Mouse (Mus musculus) embryo, embryonic 11.5 days (tissue): ENCODE data around the gene Scube1.

ENCODE experiments used
- DNase-seq: peaks from one replicate; pipeline ENCODE4 v3.0.0-alpha.2; 2012; ENCODE audit warnings: low read depth, low spot score

Gene Scube1

DNA sequence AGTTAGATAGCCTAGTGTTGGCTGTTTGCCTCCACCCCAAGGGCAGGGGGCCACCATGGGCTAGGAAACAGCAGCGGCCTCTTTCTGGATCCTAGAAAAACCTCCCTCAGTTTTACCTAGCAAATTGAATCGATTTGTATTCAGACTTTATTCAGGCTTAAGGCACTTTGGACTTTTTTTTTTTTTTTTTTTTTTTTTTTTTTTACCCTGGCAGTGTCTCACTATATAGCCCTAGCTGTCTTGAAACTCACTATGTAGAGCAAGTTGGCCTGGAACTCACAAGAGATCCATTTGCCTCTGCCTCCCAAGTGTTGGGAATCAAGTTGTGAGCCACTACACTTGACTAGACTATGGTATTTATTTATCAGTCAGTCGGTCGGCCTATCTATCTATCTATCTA lies 128.0 kb downstream of the Scube1 start:
- DNase-seq, result no peak

DNA sequence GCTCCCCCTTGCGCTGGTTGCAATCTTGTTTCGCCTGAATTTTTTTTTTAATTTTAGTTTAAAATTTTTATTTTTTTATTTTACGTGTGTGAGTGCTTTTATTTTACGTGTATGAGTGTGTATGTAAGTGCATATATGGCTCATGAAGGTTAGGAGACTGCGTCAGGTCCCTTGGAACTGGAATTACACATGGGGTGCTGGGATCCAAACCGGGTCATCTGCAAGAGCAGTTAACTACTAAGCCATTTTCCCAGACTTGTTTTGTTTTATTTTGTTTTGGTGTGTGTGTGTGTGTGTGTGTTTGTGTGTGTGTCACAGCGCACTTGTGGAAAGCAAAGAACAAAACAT lies 129.5 kb downstream of the Scube1 start:
- no peak for DNase-seq

DNA sequence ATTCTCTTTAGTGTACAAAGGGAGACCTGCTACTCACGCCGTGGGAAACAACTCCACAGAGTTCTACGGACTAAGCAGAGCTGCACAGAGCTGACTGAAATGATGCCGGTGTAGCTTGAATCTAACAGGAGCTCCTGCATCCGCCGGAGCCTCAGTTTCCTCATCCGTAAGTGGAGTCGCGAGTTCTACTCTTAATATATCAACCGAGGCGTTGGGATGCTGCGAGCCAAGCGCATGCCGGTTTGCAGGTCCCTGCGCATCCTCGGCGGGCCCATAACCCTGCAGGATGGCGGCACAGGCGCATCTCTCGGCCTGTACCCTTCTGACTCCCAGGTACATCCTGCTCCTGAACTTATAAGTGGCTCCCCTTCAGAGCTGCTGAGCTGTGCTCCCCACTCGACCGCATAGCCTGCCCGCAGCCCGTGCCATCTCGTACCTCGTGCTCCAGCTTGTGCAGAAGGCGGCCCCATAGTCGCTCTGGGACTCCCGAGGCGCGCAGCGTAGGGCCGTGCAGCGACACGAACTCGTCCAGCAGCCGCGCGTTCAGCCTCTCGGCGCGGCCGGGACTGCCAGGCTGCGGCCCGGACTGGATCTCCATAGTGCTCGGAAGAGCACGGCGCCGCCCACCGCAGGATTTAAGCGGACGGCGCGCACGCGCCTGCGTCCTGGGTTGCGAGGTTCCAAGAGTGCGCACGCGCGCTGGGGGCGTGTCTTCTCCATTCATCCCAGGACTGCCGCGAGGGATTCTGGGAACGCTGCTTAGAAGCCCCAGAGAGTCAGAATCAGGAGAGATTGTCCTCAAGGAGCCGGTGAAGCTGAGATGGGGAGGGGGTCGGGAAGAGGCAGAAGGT lies 130.1 kb downstream of the Scube1 start, which contains the start of gene Ttll12:
Gene Ttll12, minus strand, starts transcription at position 645 of the 851 bp plus-strand sequence.
- DNase-seq, result peak; percentile 96

DNA sequence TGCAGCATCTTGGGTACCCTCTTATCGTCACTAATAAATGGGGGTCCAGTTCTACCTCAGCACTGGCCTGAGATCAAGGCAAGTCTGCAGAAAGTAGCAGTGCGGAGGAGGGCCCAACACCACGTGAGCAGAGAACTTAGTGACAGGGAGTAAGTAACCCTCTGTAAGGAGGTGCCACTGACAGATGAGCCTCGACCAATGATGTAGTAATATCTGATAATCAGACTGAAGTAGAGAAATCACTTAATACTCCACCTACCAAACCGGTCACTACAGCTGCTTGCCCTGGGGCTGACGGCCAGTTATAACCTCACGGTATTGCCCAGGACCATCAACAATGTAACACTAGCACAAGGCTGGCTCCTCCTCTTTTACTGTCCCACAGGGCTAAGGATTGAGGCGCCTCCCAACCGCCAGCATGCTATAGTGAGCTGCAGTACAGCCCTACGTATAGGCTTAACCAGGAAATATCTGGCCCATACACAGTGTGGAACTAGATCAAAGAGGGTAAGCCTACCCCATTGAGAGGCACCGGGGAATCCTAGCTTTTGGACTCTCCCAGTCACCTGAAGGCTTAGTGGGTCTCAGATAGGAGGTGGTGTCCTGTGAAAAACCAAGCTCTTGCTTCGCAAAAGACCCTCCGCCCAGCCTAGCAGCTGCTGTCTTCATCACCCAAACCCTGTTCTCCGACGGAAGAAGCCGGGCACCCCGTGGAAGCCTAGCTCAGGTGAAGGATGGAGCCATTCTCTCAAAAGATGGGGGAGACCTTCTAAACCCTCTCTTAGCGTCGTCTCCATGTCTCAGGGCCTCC lies 130.9 kb downstream of the Scube1 start:
- DNase-seq, result no peak

DNA sequence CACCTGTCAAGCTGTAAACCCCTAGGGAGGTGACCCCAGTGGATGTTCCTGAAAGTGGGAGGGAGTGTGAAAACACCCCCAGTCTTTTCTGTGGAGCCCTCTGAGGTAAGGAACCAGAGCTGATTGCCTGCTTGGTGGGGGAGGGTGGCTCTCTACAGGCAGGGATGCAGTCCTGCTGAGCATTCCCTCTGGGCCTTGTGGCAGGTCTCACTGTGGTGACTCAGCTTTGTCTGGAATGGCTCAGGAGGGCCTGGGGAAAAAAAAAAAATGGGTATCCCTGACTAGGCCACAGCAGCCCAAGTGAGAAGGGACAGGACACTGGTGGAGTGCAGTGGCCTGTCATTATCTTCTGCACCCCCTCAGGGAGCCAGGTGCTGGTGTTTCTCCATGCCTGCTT lies 131.6 kb downstream of the Scube1 start:
- DNase-seq, result no peak

DNA sequence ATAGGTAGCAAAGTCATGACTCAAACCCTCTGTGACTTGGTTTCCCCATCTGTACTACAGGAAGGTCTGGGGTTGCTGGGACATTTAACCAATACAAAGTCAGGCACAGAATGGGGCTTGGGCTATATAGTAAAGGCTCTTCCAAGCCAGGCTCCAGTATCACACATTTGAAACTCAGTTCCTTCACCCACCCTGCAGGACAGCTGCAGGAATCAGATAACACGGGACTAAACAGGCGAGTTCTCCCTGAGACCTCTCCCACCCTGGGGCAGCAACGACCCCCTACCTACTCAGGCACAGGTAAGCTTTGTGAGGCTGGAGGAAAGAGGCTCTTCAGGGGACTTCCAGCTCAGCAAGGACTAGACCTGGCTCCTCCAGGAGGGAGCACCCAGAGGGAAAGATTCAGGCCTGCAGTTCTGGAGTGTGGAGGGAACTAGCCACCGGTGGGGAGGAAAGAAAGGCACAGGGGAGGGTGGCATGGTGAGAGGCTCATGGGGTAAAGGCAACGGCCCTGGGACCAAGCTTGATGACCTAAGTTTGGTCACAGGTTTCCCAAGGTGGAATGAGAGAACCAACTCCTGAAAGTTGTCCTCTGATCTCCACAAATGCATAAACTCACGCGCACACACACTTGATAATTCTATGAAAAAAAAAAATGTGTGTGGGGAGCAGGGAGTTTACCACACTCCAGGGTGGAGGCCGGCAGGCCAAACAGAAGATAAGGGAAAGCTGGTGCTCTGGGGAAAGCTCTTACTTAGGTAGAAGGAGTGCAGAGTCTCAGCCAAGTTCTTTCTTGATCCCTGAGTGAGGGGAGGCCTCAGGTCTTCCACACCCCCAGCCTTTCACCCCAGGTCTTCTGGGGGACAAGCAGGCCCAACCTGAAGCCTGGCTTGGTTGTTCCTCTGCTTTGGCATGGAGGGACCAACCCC lies 132.3 kb downstream of the Scube1 start:
- DNase-seq, result no peak

DNA sequence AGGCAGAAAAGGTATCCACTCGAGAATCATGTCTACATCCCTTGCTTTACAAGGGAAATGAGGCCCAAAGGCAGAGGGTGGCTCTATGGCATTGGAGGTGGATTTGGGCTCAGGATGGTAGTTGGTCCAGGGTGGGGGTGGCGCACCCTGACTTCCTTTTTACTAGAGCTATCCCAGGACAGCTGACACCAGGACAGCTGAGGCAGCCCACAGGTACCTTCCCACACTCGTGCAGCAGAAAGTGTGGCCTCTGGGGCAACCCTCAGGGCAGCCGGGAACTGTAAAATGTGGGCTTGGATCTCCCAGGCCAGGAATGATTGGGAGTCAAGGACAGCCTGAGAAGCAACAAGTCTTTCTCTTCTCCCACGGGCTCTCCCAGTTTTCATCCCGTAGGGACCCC lies 133.1 kb downstream of the Scube1 start:
- DNase-seq, result no peak

DNA sequence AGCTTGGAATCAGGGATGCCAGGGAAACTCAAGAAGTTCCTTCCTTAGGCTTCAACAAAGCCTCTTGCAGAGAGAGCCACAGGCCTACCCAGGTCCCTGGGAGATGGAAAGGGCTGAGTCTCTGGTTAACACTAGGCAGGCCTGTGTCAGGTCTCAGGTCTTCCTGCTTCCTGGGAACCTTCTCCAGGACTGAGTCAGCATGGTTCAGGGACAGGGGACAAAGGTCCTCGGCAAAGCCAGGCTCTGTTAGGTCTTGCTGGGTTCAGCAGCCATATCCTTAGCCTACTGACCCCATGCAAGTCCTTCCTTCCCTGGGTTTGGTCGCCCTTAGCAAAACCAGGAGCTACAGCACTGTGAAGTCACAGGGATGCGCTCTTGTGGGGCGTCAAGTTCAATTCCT lies 134.0 kb downstream of the Scube1 start:
- DNase-seq, result no peak

DNA sequence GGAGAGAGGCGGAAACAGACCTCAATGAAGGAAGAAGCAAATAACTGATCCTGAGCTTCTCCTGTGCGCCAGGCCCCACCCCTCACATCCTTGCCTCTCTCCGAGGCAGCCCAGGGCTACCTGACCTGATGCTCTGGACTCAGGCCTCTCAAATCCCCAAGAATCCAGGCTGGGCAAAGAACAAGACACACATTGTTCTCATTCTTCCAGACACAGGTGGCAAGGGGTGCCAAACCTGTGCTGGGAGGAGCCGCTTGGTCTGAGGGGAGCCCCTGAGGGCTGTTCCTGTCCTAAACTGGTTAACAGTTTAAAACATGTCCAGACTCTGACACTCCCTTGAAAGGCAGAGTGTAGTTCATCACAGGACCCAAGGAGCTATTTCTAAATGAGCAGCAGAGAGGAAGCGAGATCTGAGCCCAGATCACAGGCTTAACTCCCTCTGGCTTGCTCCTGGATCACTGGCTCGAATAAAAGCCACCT lies 140.0 kb downstream of the Scube1 start:
- no peak for DNase-seq

DNA sequence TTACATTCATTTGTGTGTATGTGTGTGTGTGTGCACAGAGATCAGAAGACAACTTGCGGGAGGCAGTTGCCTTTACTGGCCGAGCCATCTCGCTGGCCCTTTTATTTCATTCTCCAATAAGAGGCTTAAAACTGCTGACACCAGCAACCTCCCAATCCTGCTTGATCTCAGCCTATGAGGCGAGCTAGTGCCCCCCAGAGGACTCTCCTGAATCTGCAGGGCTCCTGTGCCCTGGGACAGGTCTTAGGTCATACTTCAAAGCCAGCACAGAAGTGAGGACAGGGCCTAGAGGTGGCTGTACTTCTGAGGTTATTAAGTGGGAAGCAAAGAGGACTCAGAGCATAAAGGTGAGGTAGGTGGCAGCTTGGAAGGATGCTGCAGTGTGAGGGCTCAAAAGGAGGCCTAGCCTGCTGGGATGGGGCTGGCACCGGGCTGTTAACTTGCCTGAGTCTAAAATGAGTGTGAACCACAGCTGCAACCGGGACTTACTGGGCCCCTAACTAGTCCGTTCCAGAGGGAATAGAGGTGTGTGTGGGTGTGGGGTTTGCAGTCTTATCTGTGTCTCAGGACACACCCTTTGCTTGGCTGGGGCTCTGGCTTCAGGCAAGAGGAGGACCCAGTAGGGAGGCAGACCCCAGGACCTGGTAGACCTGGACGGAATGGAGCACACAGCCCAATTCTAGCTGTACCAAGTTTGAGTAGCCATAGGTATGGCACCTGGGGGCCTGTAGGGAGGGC lies 141.2 kb downstream of the Scube1 start:
- DNase-seq, result no peak

DNA sequence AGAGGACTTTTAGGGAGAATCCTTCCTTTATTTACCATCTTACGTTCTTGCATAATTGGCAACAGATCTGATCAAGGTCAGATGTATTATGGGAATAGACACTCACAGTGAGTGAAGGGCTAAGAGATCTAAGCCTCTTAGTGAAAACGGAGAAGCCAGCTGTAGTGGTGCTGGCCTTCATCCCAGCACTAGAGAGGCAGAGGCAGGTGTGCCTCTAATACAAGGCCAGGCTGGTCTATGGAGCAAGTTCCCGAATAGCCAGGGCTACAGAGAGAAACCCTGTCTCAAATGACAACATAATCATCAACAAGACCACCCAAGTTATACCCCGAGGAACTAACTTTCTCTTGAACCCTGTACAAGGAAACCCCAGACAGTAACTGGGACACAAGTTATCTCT lies 141.9 kb downstream of the Scube1 start:
- no peak for DNase-seq

DNA sequence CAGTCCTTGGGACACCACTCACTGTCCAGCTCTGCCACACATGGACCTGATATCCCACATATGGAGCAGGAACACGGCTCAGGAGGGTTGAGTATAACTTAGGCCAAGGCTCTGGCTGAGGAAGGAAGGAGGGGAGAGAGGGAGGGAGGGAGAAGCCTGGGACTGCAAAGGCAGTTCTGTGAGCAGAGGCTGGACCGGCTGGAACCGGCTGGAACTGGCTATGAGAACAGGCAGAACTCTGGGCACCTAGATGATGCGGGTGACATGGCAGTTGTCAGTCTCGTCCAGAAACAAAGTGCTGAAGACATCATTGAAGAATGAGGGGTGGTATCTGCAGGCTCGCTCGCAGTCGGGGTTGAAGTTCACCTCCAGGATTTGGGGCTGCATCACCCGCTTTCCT lies 148.2 kb downstream of the Scube1 start:
- DNase-seq, result no peak

DNA sequence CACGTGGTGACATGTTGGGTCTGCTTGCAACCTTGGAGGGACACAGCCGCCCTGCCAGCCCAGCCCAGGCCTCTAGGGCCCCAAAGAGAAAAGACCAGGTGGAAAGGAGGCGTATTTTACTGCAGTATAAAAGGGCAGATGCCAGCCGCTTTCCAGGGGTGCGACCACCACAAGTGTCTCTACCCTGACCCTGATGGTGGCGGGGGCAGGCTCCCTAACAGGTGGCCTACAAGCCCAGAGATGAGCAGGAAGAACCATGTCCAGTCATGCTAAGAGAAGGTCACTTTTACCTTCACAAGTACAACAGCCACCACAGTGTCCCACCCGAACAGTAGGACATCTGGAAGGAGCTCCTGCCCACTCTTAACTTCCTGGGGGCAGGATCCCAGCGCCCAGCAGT lies 149.3 kb downstream of the Scube1 start:
- no peak for DNase-seq

DNA sequence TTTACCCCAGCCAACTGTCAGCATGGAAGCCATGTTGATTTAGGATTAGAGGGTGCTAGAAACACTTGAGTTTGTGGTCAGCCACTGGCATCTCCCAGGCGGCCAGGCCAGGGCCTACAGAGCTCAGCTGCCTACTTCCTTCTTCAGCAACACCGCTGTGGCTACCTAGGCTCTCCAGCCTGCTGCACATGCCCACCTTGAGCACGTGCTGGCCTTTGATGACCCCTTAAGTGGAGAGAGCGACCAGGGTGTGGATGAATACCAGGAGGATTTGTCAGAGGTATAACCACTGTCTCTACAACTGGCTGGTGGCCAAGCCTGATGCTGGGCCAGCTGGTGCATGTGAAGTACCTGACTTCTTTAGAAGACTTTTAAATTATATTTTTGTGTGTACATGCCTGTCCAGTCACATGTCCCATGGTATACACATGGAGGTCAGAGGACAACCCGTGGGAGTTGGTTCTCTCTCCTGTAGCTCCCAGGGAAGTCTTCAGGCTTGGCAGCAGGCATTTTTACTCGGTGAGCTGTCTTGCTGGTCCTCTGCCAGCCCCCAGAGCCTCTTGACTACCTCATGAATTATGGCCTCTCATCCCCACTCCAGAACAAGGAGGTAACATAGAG lies 150.0 kb downstream of the Scube1 start:
- DNase-seq, result no peak

DNA sequence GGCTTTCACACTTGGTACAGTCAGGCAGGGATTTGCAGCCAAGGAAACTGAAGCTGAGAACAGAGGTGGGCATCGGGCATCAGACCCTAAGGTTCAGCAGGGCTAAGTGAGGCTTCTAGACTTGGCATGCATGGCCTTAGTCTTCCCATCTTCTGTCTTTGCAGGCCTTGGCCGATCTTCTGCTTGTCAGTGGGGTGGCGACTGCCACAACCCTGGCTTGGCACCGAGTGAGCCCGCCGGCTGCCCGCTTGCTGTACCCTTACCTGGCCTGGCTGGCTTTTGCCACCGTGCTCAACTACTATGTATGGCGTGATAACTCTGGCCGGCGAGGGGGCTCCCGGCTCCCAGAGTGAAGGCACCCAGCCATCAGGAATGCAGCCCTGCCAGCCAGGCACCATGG lies 151.2 kb downstream of the Scube1 start:
- DNase-seq, result no peak

DNA sequence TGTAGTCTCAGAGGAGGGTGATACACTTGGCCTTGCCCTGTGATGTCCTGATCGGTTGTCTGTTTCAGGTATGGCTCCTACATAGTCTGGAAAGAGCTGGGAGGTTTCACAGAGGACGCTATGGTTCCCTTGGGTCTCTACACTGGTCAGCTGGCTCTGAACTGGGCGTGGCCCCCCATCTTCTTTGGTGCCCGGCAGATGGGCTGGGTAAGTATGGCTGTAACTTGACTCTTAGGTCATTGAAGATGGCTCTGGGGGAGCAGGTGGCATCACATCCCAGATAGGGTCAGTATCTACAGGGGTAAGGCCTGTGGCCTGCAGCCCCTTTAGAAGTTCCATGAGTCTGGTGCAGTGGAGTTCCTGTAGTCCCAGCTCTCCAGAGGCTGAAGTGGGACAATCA lies 152.7 kb downstream of the Scube1 start:
- no peak for DNase-seq

DNA sequence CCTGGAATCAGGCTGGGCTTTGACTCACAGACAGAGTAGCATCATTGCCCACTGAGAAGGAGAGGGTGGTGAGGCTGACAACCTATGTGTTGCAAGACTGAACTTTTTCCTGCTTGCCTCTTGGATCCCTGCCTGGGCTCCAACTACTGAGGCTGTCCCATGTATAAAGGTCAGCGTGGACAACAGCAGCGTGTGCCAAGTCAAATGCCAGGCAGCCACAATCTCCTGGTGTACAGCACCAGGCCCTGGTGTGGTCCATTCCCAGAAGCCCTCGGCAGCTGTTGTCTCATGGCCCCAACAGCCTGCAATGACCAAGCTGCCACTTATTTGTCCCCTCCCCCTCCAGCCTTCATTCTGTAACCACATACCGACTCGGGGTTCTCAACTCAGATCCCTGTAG lies 153.2 kb downstream of the Scube1 start:
- DNase-seq, result no peak

DNA sequence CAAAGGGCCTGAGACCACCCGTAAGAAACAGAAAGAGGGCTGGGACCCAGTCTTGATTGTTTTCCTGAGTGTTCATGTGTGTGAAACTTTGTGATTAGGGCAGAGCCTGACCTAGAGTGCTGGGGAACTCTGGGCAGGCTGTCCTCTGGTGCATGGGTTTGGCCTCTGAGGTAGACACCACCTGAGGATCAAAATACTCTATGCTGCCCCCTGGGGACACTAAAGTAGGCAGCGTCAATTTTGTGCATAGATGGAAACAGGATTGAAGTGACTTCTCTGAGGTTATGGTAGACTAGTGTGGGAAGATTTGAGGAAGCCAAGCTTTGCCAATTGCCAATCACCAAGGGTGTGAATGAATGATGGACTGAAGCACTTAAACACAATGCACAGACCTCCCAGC lies 154.2 kb downstream of the Scube1 start:
- no peak for DNase-seq

DNA sequence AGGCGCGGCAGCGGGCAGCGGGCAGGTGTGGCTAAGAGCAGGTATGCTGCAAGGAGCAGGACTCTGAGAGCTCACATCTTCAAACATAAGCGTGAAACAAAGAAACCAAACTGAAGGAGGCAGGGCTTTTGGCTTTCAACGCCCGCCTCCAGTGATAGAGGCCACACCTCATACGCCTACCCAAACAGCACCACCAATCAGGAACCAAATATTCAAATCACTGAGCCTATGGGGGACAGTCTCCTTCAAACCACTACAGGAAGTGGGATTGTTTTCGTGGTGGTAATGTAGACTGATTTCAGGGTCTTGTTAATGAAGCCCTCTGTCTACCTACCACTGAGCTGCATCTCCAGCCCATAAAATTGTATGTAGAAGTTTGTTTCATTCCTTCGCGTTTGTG lies 155.1 kb downstream of the Scube1 start:
- no peak for DNase-seq

DNA sequence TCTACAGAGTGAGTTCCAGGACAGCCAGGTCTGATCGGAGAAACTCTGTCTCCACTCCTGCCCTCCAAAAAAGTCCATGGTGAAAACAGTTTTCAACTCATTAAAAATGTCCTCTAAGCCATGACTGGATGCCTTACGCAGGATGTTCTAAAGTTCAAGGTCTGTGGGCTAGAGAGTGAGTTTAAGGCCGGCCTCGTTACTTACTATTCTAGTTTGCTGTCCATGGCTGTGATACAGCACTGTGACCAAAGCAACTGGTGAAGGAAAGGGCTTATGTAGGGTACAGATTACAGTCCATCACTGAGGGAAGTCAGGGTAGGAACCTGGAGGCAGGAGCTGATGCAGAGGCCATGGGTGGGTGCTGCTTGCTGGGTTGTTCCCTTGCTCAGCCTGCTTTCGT lies 156.3 kb downstream of the Scube1 start:
- no peak for DNase-seq

DNA sequence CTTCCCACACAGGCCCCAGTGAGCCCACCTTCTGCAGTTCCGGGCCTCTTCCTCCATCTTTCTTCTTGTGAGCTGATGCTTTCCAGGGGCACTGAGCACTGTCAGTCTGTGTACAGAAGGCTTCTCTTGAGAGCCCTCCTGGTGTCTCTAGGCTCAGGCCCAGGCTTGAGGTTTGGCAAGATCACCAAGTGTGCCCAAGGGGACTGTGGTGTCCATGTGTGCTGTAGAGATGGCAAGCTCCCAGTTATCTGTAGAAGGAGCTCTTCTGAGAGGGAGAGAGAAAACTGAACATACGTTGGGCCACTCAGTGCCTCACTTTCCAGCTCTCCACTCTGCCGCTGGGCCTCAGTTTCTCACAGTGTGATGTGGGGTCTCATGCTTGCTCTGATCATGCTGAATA lies 157.1 kb downstream of the Scube1 start:
- DNase-seq, result no peak
